Mouse (Mus musculus) heart, adult 9 months (tissue): Measurements from ENCODE around the gene 2310046K23Rik.

ENCODE experiments used
- DNase-seq, 2 experiments: peaks; one replicate each; pipeline ENCODE4 v3.0.0; 2022; ENCODE audit warnings: low spot score in 2 of 2

The 2310046K23Rik gene

DNA sequence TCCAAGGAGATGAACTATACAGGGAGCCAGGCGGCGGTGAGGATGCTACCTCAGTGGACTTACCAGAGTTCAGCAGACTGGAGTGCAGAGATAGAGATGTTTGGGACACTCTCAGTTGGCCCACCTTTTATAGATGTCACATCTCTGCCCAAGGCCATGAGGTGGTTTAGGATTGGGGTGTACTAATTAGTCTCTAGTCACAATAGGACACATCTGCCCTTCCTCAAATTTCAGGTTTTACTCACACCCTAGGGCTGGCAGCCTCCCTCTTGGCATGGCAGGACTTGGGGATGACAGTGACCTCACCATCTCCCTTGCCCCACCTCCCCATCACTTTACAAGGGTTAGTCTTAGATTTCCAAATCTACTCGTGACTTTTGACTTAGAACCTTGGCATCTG lies at the start of gene 2310046K23Rik:
Gene 2310046K23Rik, minus strand, starts transcription at position 101 of the 400 bp plus-strand sequence.
- no peak for DNase-seq

DNA sequence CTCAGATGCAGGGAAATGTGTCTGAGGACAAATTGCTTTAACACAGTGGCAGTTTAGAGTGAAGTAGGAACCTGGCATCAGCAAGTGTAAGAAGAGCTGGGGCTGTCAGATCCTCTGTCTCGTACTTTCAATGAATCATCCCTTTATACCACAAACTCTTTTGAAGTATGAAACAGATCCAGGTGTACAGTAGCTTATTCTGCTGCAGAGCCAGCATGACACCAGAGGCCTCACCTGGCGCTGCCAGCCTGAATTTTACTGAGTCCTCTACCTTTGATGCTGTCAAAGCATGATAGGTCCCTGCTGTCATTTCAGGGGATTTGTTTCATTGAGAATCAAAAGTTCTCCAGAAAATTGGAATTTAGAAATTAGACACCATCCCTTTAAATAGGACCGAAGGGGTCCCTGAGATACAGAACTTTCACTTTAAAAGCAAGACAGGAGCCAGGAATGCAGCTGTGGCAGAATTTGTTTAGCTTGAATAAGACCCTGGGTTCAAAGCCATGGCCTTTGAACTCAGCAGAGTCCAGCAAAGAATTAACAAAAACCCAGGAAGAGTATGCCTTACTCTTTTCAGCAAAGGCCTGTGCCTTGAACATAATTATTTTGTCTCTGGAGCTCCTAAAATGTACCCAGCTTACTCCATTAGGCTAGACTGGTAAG lies 49.0 kb upstream of the 2310046K23Rik start:
- no peak for DNase-seq

DNA sequence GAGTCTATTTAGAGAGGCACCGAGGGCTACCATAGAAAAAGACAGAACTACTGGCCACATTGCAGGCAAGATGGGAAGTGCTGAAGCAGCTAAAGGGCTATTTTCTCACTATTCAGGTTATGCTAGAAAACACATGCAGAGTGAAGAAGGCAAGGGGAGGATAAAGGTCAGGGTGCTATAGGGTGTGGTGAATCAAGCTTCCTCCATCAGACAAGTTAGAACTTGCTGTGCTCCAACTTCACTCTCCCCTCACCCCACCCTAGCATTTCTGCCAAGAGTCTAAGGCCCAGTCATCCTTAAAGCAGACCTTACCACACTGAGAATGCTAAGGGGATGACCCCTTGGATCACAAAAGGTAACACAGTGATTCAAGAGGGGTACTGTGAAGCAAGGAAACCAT lies 45.2 kb upstream of the 2310046K23Rik start:
- no peak for DNase-seq

DNA sequence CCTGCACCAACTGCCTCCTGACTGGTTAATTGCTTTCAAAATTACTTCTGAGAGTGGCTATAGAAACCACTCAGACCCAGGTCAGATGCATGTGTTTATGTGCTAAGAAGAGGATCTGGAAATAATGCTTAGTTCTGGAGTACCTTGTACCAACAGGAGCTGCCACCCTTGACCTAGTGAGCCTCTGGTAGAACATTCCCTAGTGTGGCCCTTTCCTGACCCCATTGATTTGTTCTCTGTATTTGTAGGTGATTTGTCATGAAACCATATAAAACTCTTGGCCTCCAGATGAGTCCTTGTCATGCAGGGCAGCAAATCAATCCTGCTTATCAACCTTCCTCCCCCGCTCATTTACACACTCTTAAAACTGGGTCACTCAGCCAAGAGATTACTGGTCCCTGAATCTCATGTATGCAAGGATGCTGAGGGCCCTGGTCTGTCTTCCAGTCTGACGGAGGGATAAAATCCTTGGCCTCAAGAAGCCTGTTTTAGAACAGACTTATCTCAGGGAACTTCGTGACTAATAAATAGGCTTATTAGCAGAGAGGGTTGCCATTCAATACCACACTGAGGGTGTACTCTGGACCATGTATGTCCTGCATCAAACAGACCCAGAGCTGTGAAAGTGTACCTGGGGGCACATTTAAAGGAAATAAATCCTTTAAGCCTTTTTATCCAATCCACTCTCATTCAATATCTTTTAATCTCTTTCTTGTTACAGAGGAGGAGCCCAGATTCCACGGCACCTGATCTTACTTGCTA lies 44.5 kb upstream of the 2310046K23Rik start:
- no peak for DNase-seq

DNA sequence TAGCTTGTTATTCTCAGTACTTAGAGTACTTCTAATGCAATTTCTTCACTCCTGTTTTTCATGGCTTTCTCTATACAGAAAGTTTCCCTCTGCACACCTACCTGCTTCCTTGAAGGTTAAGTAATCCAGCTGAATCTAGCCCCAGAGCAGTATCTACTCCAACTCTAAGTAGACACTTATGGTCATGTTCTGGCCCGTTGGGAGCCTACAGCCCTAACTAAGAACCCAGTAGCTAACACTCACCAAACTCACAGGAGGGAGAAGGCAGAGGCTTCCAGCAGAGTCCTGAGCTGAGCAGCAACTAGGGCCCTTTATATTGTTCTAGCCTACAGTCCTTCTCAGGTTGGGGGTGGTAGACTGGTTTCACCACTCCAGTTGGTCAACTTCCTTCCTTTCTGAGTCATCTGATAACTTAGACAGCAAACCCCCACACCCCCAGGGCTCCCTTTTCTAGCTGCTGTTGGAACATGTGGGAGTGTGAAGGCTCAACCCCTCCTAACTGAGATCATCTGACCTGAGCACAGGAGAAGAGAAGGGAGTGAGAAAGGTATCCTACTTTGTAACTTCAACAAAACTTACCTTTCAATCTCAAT lies 39.2 kb upstream of the 2310046K23Rik start, which contains the start of gene Ivl:
Gene Ivl, minus strand, starts transcription at position 287 of the 593 bp plus-strand sequence.
- DNase-seq = no peak

DNA sequence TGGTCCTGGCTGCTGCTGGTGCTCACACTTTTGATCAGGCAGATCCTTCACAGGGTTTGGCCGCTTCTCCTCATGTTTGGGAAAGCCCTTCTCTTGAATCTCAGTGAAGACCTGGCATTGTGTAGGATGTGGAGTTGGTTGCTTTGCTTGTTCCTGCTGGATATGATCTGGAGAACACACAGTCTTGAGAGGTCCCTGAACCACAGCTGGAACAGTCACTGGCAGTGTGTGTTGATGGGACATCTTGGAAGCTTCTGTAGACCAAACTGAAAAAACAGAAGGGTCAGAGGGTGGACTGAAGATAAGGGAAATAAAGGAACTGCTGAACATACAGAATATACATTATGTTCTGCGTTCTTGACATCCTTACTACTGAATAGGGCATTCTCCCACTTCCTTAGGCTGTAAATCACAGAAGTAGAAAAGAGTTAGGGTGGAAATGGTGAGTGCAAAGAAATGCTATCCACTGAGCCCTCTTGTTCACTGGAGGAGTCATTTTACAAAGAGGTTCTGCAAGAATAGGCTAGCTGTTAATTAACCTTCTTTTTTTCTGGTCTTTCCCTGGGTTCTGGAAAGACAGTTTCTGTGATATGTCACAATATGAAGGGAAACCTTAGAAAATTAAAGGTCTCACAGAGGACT lies 38.3 kb upstream of the 2310046K23Rik start:
- no peak for DNase-seq

DNA sequence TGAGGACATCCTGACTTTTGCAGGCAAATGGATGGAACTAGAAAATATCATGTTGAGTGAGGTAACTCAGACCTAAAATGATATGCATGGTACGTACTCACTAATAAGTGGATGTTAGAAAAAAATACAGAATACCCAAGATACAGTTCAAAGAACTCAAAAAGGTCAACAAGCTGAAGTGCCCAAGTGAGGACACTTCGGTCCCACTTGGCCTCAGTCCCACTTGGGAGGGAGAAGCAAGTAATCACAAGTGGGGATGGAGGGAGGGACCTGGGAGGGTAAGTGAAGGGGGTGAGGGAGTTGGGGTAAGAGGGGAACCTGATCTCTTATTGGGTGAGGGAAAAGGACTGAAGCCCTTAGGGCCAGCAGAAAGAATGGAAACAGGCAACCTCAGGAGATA lies 34.4 kb upstream of the 2310046K23Rik start:
- no peak for DNase-seq

DNA sequence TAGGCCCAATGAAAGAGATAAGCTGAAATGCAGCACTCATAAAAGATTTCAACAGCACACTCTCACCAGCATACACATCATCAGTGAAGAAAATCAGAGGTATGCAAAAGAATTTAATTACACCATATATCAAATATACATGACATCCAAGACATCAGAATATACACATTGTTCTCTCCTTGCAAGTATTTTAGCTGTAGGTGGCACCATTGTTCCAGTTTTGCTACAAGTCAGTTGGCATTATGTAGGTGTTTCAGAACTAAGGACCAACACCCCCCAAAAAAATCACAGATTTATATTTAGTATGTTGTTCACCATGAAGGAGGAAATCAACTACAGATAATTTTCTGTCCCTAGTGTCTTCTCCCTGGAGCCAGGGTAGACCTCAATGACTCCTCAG lies 31.1 kb upstream of the 2310046K23Rik start:
- DNase-seq = no peak

DNA sequence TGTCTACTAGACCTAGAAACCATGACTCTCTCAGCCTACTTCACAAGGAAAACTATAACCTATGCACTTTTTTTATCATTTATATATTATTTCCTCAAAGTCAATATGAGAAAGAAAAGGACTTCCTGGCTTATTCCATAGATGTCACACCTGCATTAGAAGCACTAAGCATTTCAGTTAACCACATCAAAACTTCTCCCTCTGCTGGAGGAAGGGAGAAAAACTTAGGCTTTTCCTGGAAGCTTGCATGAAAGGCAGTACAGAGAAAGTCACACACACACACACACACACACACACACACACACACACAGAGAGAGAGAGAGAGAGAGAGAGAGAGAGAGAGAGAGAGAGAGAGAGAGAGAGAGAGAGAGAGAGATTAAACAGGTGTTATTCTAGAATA lies 22.0 kb downstream of the 2310046K23Rik start:
- DNase-seq = no peak

DNA sequence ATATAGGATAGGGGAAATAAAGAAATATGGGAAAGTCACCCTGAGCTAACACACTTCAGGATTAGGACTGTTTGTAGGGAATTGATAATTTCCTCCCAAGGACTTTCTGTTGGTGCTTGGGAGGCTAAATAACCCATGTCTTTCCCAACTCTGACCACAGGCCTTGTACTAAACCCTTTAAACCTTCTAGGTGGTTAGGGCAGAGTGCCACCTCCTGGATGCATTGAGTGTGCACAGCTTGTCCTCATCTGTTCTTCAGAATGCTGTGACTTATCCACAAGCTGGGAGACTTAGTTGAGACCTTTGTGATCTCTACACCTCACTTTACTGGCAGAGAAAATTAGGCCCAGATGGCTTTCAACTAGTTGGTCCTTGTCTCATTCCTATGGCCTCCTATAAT lies 23.5 kb downstream of the 2310046K23Rik start:
- DNase-seq = no peak

DNA sequence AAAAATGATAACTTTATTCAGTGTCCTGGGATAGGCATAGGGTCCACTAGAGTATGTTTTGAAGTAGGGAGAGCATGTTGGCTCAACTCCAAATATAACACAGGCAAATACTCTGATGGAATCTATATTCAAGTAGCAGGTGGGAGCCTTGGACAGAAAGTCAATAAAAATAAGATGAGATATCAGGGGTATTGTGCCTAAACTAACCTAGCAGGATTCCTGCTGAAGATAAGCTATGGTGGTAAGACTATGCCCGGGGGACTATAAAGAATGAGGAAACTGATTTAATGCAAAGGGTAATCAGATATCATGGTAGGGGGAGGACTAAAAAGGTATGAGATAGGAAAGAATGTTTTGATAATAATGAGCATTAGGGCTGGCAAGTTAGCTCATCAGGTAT lies 26.1 kb downstream of the 2310046K23Rik start:
- no peak for DNase-seq

DNA sequence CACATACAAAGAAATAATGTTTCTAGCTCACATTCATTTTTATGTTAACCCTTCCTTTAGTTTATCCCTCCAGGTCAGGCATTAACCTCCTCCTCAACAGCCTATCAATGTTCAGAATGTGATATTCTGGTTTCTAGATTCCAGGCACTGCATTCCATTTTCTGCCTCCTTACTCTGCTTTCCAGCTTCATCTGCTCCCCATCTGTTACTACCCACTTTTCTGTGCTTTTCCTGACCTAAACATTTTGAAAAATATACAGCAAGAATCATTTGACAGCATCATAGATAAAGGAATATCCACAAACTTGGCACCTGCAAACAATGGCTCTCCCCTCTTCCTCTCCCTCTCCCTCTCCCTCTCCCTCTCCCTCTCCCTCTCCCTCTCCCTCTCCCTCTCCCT lies 30.8 kb downstream of the 2310046K23Rik start:
- no peak for DNase-seq

DNA sequence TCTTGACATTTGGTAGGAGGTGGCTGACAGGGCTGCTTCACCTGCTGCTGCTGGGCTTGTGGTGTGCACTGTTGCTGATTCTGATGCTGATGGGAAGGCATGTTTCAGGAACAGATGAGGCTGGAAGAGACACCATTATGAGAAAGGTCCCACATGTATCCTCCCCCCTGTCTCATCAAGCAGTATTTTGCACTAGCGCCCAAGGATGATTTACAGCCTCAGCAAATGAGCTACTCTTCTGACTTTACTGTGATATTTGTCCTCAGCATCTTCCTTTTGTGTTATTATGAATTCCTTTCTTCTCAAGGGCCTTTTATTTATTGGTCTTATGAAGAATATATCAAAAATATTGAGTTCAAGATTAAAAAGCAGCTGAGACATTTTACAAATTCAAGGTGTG lies 33.9 kb downstream of the 2310046K23Rik start, which contains the start of gene Sprr4:
Gene Sprr4, minus strand, starts transcription at position 101 of the 400 bp plus-strand sequence.
- no peak for DNase-seq

DNA sequence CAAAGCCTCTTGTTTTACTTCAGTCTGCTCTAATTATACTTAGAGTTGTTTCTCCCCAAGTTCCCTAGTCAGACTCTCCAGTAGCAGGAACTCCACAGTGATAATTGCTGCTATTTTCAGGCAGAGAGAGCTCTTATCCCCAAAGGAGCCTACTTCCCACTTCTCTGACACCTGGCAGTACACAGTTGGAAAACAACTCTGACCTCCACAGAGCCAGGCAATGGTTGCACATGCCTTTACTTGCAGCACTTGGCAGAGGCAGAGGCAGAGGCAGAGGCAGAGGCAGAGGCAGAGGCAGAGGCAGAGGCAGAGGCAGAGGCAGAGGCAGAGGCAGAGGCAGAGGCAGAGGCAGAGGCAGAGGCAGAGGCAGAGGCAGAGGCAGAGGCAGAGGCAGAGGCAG lies 44.0 kb downstream of the 2310046K23Rik start:
- DNase-seq = peak in 1 of 2 experiments; percentile 20

DNA sequence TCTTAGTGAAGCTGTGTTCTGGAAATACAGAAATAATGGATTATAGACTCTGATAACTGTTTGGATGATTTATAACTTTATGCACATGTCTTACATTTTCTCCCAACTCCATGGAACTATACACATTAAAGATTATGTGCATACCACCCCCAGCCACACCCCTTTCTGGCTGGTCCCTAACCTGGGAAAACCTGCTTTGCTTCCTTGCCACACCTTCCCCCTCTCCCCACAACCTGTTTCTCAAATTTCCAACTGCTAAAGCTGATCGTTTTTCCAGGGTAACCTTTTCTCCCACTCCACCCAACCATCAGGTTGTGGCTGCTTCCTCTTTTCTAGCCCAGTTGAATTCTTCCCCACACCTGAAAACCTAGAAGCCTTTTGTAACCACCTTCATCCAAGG lies 48.0 kb downstream of the 2310046K23Rik start:
- DNase-seq = no peak

DNA sequence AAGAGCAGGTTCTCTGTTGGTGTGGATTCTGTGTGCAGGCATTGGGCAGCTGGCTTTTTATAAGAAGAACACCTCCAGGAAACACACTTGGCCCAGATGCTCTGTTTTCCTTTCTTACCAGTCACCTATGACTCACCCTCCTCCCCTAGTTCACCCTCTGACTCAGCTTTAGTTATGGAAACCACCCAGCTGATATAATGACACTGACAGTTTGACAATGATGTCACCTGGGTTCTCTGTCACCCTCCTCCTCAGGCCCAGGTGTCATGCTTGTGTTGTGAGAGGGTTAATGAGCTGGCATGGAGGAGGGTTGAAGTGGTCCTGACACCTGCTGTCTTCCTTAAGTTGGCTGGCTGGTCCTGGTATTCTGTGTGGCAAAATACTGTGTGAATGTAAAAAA lies 48.4 kb downstream of the 2310046K23Rik start, which contains the start of gene Sprr1a:
Gene Sprr1a, minus strand, starts transcription at position 33 of the 400 bp plus-strand sequence.
- DNase-seq = no peak
